Comparison of ENCODE assay signal across 51 mouse cellular contexts in genomic region chrX:7958868-7959267, GRCm38 (mm10). TPM values are rescaled to one million over a fixed set of nuclear protein-coding genes. Genes with fewer than 3 reads are reported as not detected.
"Had no signal": no experiment of that assay in that cellular context is flagged by ENCODE, and none has a peak within 500 bp of the region (broad histone marks: within the 10 kb centered on the region; RNA-seq: fewer than 3 reads in every experiment).

No protein-coding gene starts in this region.

- H3K4me3 ChIP-seq: heart, embryonic 10.5 days; heart, embryonic 12.5 days; heart, embryonic 13.5 days; heart, embryonic 15.5 days; hindbrain, embryonic 10.5 days; hindbrain, embryonic 12.5 days; hindbrain, embryonic 13.5 days; hindbrain, embryonic 15.5 days; intestine, embryonic 15.5 days; kidney, embryonic 15.5 days; layer of hippocampus, adult 2 months had no signal

- H3K9me3 ChIP-seq: heart, embryonic 10.5 days; heart, embryonic 12.5 days; heart, embryonic 13.5 days; heart, embryonic 15.5 days; hindbrain, embryonic 15.5 days; intestine, embryonic 15.5 days; kidney, embryonic 15.5 days had no signal

- H3K9ac ChIP-seq: heart, embryonic 12.5 days; heart, embryonic 13.5 days; heart, embryonic 15.5 days; hindbrain, embryonic 12.5 days; hindbrain, embryonic 13.5 days; hindbrain, embryonic 14.5 days; hindbrain, embryonic 15.5 days; intestine, embryonic 15.5 days; kidney, embryonic 15.5 days had no signal

- DNase-seq: heart, postnatal 10 days; heart, postnatal 14 days; heart, postnatal 36 days; heart, postnatal 4 days; kidney, adult 11 months; kidney, adult 18-20 months; kidney, adult 2 months; kidney, adult 8-10 months; kidney, adult 9 months; kidney, postnatal 10 days; kidney, postnatal 14 days; kidney, postnatal 25 days; kidney, postnatal 36 days; kidney, postnatal 4 days; layer of hippocampus, adult 9-11 months; layer of hippocampus, postnatal 36 days had no signal

- H3K27me3 ChIP-seq: heart, embryonic 12.5 days; heart, embryonic 13.5 days; heart, embryonic 15.5 days; hindbrain, embryonic 12.5 days; hindbrain, embryonic 13.5 days; hindbrain, embryonic 15.5 days; intestine, embryonic 15.5 days; kidney, embryonic 15.5 days had no signal

- H3K36me3 ChIP-seq: heart, embryonic 10.5 days; heart, embryonic 12.5 days; heart, embryonic 13.5 days; heart, embryonic 15.5 days; hindbrain, embryonic 10.5 days; hindbrain, embryonic 12.5 days; hindbrain, embryonic 13.5 days; hindbrain, embryonic 15.5 days; intestine, embryonic 15.5 days; kidney, embryonic 15.5 days had no signal

- H3K27ac ChIP-seq: heart, embryonic 10.5 days; heart, embryonic 13.5 days; heart, embryonic 15.5 days; hindbrain, embryonic 10.5 days; hindbrain, embryonic 12.5 days; hindbrain, embryonic 13.5 days; hindbrain, embryonic 14.5 days; hindbrain, embryonic 15.5 days; hindbrain, postnatal 0 days; intestine, embryonic 15.5 days; kidney, embryonic 15.5 days; kidney, postnatal 0 days; layer of hippocampus, adult 2 months had no signal

- ATAC-seq: hindbrain, embryonic 16.5 days; hindbrain, postnatal 0 days; inflammation-experienced regulatory T-cells, adult 6 months; intestine, embryonic 15.5 days; intestine, embryonic 16.5 days; intestine, postnatal 0 days had no signal

- H3K4me1 ChIP-seq: heart, embryonic 10.5 days; heart, embryonic 12.5 days; heart, embryonic 13.5 days; heart, embryonic 15.5 days; hindbrain, embryonic 10.5 days; hindbrain, embryonic 12.5 days; hindbrain, embryonic 13.5 days; hindbrain, embryonic 15.5 days; intestine, embryonic 15.5 days; kidney, embryonic 15.5 days had no signal

RNA-seq across cellular contexts. Expression of gene Gata1, which starts 19.0 kb away (rescaled TPM):
- total RNA-seq: heart, postnatal 10 days; heart, postnatal 14 days; hindbrain, postnatal 0 days; layer of hippocampus, adult 18-20 months; layer of hippocampus, adult 2 months; layer of hippocampus, adult 8-10 months; layer of hippocampus, postnatal 10 days; layer of hippocampus, postnatal 14 days; layer of hippocampus, postnatal 25 days; layer of hippocampus, postnatal 36 days; left cerebral cortex, adult 18-20 months had no signal
- polyA plus RNA-seq: hindbrain, embryonic 14.5 days; hindbrain, postnatal 0 days; intestine, postnatal 0 days had no signal

RNA-seq across cellular contexts. Expression of gene Eras, which starts 30.5 kb away (rescaled TPM):
- total RNA-seq: heart, postnatal 10 days; heart, postnatal 14 days; heart, postnatal 25 days; heart, postnatal 36 days; heart, postnatal 4 days; hematopoietic stem cell, adult 5-6 weeks; hindbrain, postnatal 0 days; layer of hippocampus, adult 18-20 months; layer of hippocampus, adult 2 months; layer of hippocampus, adult 8-10 months; layer of hippocampus, postnatal 10 days; layer of hippocampus, postnatal 14 days; layer of hippocampus, postnatal 25 days; layer of hippocampus, postnatal 36 days; left cerebral cortex, adult 18-20 months had no signal
- polyA plus RNA-seq: heart, embryonic 10.5 days; heart, embryonic 11.5 days; heart, embryonic 12.5 days; heart, embryonic 13.5 days; heart, embryonic 14.5 days; heart, embryonic 15.5 days; heart, embryonic 16.5 days; heart, postnatal 0 days; hindbrain, embryonic 10.5 days; hindbrain, embryonic 11.5 days; hindbrain, embryonic 12.5 days; hindbrain, embryonic 14.5 days; hindbrain, embryonic 16.5 days; hindbrain, postnatal 0 days; inflammation-experienced regulatory T-cells, adult 6 months; intestine, embryonic 14.5 days; intestine, embryonic 15.5 days; intestine, embryonic 16.5 days; intestine, postnatal 0 days; kidney, adult 2 months; kidney, embryonic 14.5 days; kidney, embryonic 15.5 days; kidney, embryonic 16.5 days; kidney, postnatal 0 days; large intestine, adult 2 months had no signal

RNA-seq across cellular contexts. Expression of gene Pcsk1n, which starts 39.2 kb away (rescaled TPM):
- total RNA-seq: heart, postnatal 10 days; heart, postnatal 14 days; heart, postnatal 4 days; hematopoietic stem cell, adult 5-6 weeks had no signal
- polyA plus RNA-seq: inflammation-experienced regulatory T-cells, adult 6 months had no signal

RNA-seq across cellular contexts. Expression of gene Gm10490, which starts 49.5 kb away (rescaled TPM):
- total RNA-seq: heart, postnatal 10 days; heart, postnatal 14 days; heart, postnatal 25 days; heart, postnatal 36 days; heart, postnatal 4 days; hindbrain, postnatal 0 days; layer of hippocampus, adult 18-20 months; layer of hippocampus, adult 2 months; layer of hippocampus, adult 8-10 months; layer of hippocampus, postnatal 10 days; layer of hippocampus, postnatal 14 days; layer of hippocampus, postnatal 25 days; left cerebral cortex, adult 18-20 months had no signal
- polyA plus RNA-seq: heart, embryonic 11.5 days; heart, embryonic 12.5 days; heart, embryonic 13.5 days; heart, embryonic 14.5 days; heart, embryonic 15.5 days; heart, embryonic 16.5 days; heart, postnatal 0 days; hindbrain, embryonic 10.5 days; hindbrain, embryonic 11.5 days; hindbrain, embryonic 12.5 days; hindbrain, embryonic 13.5 days; hindbrain, embryonic 14.5 days; hindbrain, embryonic 15.5 days; hindbrain, embryonic 16.5 days; hindbrain, postnatal 0 days; inflammation-experienced regulatory T-cells, adult 6 months; intestine, embryonic 14.5 days; intestine, embryonic 15.5 days; intestine, embryonic 16.5 days; intestine, postnatal 0 days; kidney, adult 2 months; kidney, embryonic 14.5 days; kidney, embryonic 15.5 days; kidney, embryonic 16.5 days; kidney, postnatal 0 days; large intestine, adult 2 months had no signal
